Mouse (Mus musculus) heart, postnatal 10 days (tissue): ENCODE measurements at regions not wholly inside any gene's neighbourhood (a gene's known extent, or its start where the extent isn't known, plus 50 kb on each side); places are given as distances from the start of the nearest gene placed in this dataset.

Experiments used
- DNase-seq, 2 experiments: peaks; one replicate each; pipeline ENCODE4 v3.0.0; 2021
- intact Hi-C: fragments of 180-260 bp; cut with DNase I; formaldehyde crosslinking; loops from one replicate; pipeline ENCODE4 v1.15.1; 2025

GRCm38 (mm10) chr8:102575523-102575922, 209.9 kb downstream of the Cdh11 start:
- DNase-seq = no peak

GRCm38 (mm10) chr8:102567779-102568178, 217.7 kb downstream of the Cdh11 start:
- intact Hi-C loops = no loop called here
- DNase-seq = peak; percentile 19 to 20

More at GRCm38 (mm10) chr8:102575523-102575922, 209.9 kb downstream of the Cdh11 start:
- intact Hi-C loops = no loop called here

- DNase-seq = peak; percentile 22 to 31
- intact Hi-C loops = no loop called here
These were observed 231.2 kb downstream of the Cdh11 start for GRCm38 (mm10) chr8:102554213-102554612.

- intact Hi-C loops = no loop called here
- DNase-seq = peak; percentile 19 to 32
These were observed 232.0 kb downstream of the Cdh11 start for GRCm38 (mm10) chr8:102553348-102553935.

GRCm38 (mm10) chr8:102538886-102539285, 246.6 kb downstream of the Cdh11 start:
- no peak for DNase-seq
- intact Hi-C loops = no loop called here

GRCm38 (mm10) chr8:102538068-102538467, 247.4 kb downstream of the Cdh11 start:
- intact Hi-C loops = no loop called here
- no peak for DNase-seq

- DNase-seq = no peak
- intact Hi-C loops = no loop called here
These were observed 267.0 kb downstream of the Cdh11 start for GRCm38 (mm10) chr8:102518446-102518845.

GRCm38 (mm10) chr8:102515748-102516147, 269.7 kb downstream of the Cdh11 start:
- peak; percentile 7 to 16 for DNase-seq
- intact Hi-C loops = loop anchor here (1.0 kb wide), 1 partner anchor 266 kb away; no protein-coding TSS in a partner anchor

GRCm38 (mm10) chr8:102514805-102515424, 270.5 kb downstream of the Cdh11 start:
- no peak for DNase-seq
- intact Hi-C loops = loop anchor here (1.0 kb wide), 1 partner anchor 266 kb away; no protein-coding TSS in a partner anchor

GRCm38 (mm10) chr8:102500751-102501150, 284.7 kb downstream of the Cdh11 start:
- DNase-seq = no peak
- intact Hi-C loops = no loop called here

GRCm38 (mm10) chr8:102500202-102500601, 285.2 kb downstream of the Cdh11 start:
- intact Hi-C loops = no loop called here
- DNase-seq = no peak

- no peak for DNase-seq
- intact Hi-C loops = no loop called here
These were observed 286.4 kb downstream of the Cdh11 start for GRCm38 (mm10) chr8:102499091-102499490.

- intact Hi-C loops = no loop called here
- no peak for DNase-seq
These were observed 288.3 kb downstream of the Cdh11 start for GRCm38 (mm10) chr8:102497160-102497559.

- intact Hi-C loops = no loop called here
- no peak for DNase-seq
These were observed 288.7 kb downstream of the Cdh11 start for GRCm38 (mm10) chr8:102496698-102497097.

- DNase-seq = no peak
- intact Hi-C loops = no loop called here
These were observed 289.4 kb downstream of the Cdh11 start for GRCm38 (mm10) chr8:102496021-102496420.

- no peak for DNase-seq
- intact Hi-C loops = no loop called here
These were observed 294.4 kb downstream of the Cdh11 start for GRCm38 (mm10) chr8:102491015-102491414.

GRCm38 (mm10) chr8:102488284-102488683, 297.2 kb downstream of the Cdh11 start:
- intact Hi-C loops = no loop called here
- no peak for DNase-seq

- intact Hi-C loops = no loop called here
- no peak for DNase-seq
These were observed 297.6 kb downstream of the Cdh11 start for GRCm38 (mm10) chr8:102487796-102488195.

GRCm38 (mm10) chr8:102475166-102475802, 310.2 kb downstream of the Cdh11 start:
- no peak for DNase-seq
- intact Hi-C loops = no loop called here

- DNase-seq = no peak
- intact Hi-C loops = no loop called here
These were observed 311.2 kb downstream of the Cdh11 start for GRCm38 (mm10) chr8:102474192-102474591.

GRCm38 (mm10) chr8:102471352-102471751, 314.1 kb downstream of the Cdh11 start:
- intact Hi-C loops = no loop called here

GRCm38 (mm10) chr8:102462601-102463000, 322.8 kb downstream of the Cdh11 start:
- intact Hi-C loops = no loop called here
- DNase-seq = no peak

More at GRCm38 (mm10) chr8:102471352-102471751, 314.1 kb downstream of the Cdh11 start:
- DNase-seq = no peak
